ENCODE assay signal across 15 mouse cellular contexts in the genomic region with DNA sequence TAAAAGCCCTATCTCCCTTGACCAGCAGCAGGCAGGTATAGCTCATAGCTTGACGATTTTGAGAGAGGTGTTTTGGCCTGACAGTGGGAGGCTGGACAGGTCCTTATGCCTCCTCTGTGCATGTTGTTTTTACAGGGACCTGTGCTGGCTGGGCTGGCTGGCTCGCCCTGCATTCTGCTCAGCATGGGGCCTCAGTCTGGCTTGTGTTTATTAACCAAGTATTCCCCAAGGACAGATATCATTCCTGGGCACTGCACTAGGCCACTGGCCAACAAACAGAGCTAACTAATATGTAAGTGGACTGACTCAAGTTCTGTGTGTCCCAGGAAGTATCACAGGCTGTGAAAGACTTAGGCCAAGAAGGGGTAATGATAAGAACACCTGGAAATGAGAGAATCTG. TPM values are rescaled to one million over a fixed set of nuclear protein-coding genes. Genes with fewer than 3 reads are reported as not detected.
DNase-seq lines count a peak whose midpoint lies in the region; ATAC-seq lines count a peak whose summit lies in the region.
"Had no signal": no experiment of that assay in that cellular context is flagged by ENCODE, and none has a peak within 500 bp of the region (broad histone marks: within the 10 kb centered on the region; RNA-seq: fewer than 3 reads in every experiment).

No protein-coding gene starts in this region.

- no peak for DNase-seq in heart, embryonic 10.5 days (ENCODE audit: low spot score)
- DNase-seq in NIH3T3 (ENCODE audit: low read depth): peak; percentile 91
- DNase-seq in adrenal gland, postnatal 25 days: peak; percentile 54
- DNase-seq in liver: no peak
- DNase-seq in spleen, adult 18-20 months: no peak
- no peak for DNase-seq in lung, postnatal 4 days
- DNase-seq: cerebellum, adult 18-20 months; lung, embryonic 14.5 days; right cerebral cortex, postnatal 4 days had no signal

- H3K9me3 ChIP-seq in heart, embryonic 15.5 days (replicated peaks): no peaks in the 10 kb centered on the region
- H3K9me3 ChIP-seq in heart, embryonic 10.5 days: no peaks in the 10 kb centered on the region
- no peaks in the 10 kb centered on the region for H3K9me3 ChIP-seq in kidney, embryonic 15.5 days (replicated peaks)
- H3K9me3 ChIP-seq: limb, embryonic 15.5 days had no signal

- no peak overlapping the region for H3K4me3 ChIP-seq in heart, embryonic 15.5 days
- no peak overlapping the region for H3K4me3 ChIP-seq in heart, embryonic 10.5 days
- H3K4me3 ChIP-seq in kidney, embryonic 15.5 days (replicated peaks): no peak overlapping the region
- H3K4me3 ChIP-seq: erythroblast, embryonic 14.5 days; limb, embryonic 15.5 days had no signal

- no peak overlapping the region for H3K9ac ChIP-seq in heart, embryonic 15.5 days
- no peak overlapping the region for H3K9ac ChIP-seq in kidney, embryonic 15.5 days
- H3K9ac ChIP-seq: limb, embryonic 15.5 days; lung, embryonic 14.5 days had no signal

- no peak overlapping the region for H3K4me2 ChIP-seq in heart, embryonic 15.5 days
- H3K4me2 ChIP-seq in kidney, embryonic 15.5 days: no peak overlapping the region
- H3K4me2 ChIP-seq: limb, embryonic 15.5 days; lung, embryonic 14.5 days had no signal

- peak overlapping the region; percentile 75 for H3K27ac ChIP-seq in heart, embryonic 15.5 days
- H3K27ac ChIP-seq in heart, embryonic 10.5 days: no peak overlapping the region
- peak overlapping the region; percentile 56; the same call in 1 of the 2 replicates for H3K27ac ChIP-seq in kidney, embryonic 15.5 days

- ATAC-seq in heart, embryonic 15.5 days (replicated peaks; ENCODE audit: insufficient number of reproducible peaks, insufficient read depth, low FRiP score, low read depth): no peak; the same call in 1 of the 2 replicates
- ATAC-seq in kidney, embryonic 15.5 days (replicated peaks; ENCODE audit: low FRiP score): no peak

- 26% methylated on average over 2 of the region's 2 CpGs for WGBS in heart, embryonic 15.5 days
- WGBS in heart, embryonic 10.5 days: 32% methylated on average over 2 of the region's 2 CpGs
- whole genome bisulfite sequencing in kidney, embryonic 15.5 days: 34% methylated on average over 2 of the region's 2 CpGs

- peaks cover 26% of the 10 kb centered on the region for H3K27me3 ChIP-seq in heart, embryonic 15.5 days
- peaks cover 69% of the 10 kb centered on the region for H3K27me3 ChIP-seq in heart, embryonic 10.5 days (ENCODE audit: insufficient read depth, poor library complexity, severe bottlenecking)
- H3K27me3 ChIP-seq in kidney, embryonic 15.5 days: peaks cover 42% of the 10 kb centered on the region

- H3K4me1 ChIP-seq in heart, embryonic 15.5 days (replicated peaks): peaks cover 45% of the 10 kb centered on the region
- peaks cover 44% of the 10 kb centered on the region for H3K4me1 ChIP-seq in heart, embryonic 10.5 days
- H3K4me1 ChIP-seq in kidney, embryonic 15.5 days: 0 out of 2 replicates have a peak, but pooled peaks cover 4% of the 10 kb centered on the region

- H3K36me3 ChIP-seq in heart, embryonic 15.5 days: no peaks in the 10 kb centered on the region
- H3K36me3 ChIP-seq in heart, embryonic 10.5 days: no peaks in the 10 kb centered on the region
- no peaks in the 10 kb centered on the region for H3K36me3 ChIP-seq in kidney, embryonic 15.5 days
- H3K36me3 ChIP-seq: limb, embryonic 15.5 days had no signal

RNA-seq across cellular contexts. Expression of gene Pak6, which starts 6.7 kb away (rescaled TPM):
- 10.1 and 11.0 TPM in 2 replicates for polyA plus RNA-seq in heart, embryonic 15.5 days (2015; fragmentation: Nextera tagmentation; extraction: Ambion mirVana)
- 1.7 and 4.1 TPM in 2 replicates for polyA plus RNA-seq in heart, embryonic 10.5 days (2016; fragmentation: Nextera tagmentation; extraction: Ambion mirVana)
- total RNA-seq in adrenal gland, postnatal 25 days (2021): 22.6 and 23.1 TPM in 2 replicates
- 0.84 and 1.3 TPM in 2 replicates for polyA plus RNA-seq in kidney, embryonic 15.5 days (2015; fragmentation: Nextera tagmentation; extraction: Ambion mirVana)
- total RNA-seq: hematopoietic stem cell, adult 5-6 weeks had no signal

RNA-seq across cellular contexts. Expression of gene Ankrd63, which starts 34.0 kb away (rescaled TPM):
- polyA plus RNA-seq in heart, embryonic 15.5 days (2015; fragmentation: Nextera tagmentation; extraction: Ambion mirVana): 2.7 and 3.6 TPM in 2 replicates
- polyA plus RNA-seq in heart, embryonic 10.5 days (2016; fragmentation: Nextera tagmentation; extraction: Ambion mirVana): 0.16 and 0.63 TPM in 2 replicates
- total RNA-seq in adrenal gland, postnatal 25 days (2021): 0.27 and 0.67 TPM in 2 replicates
- polyA plus RNA-seq in kidney, embryonic 15.5 days (2015; fragmentation: Nextera tagmentation; extraction: Ambion mirVana): 0.28 and 0.39 TPM in 2 replicates
- polyA plus RNA-seq: erythroblast, embryonic 14.5 days; lung, embryonic 14.5 days; stomach, embryonic 14.5 days had no signal

RNA-seq across cellular contexts. Expression of gene Plcb2, which starts 58.5 kb away (rescaled TPM):
- polyA plus RNA-seq in heart, embryonic 15.5 days (2015; fragmentation: Nextera tagmentation; extraction: Ambion mirVana): 3.2 and 3.8 TPM in 2 replicates
- 1.4 and 1.6 TPM in 2 replicates for polyA plus RNA-seq in heart, embryonic 10.5 days (2016; fragmentation: Nextera tagmentation; extraction: Ambion mirVana)
- total RNA-seq in adrenal gland, postnatal 25 days (2021): 0.76 and 2.1 TPM in 2 replicates
- 1.5 and 1.9 TPM in 2 replicates for polyA plus RNA-seq in kidney, embryonic 15.5 days (2015; fragmentation: Nextera tagmentation; extraction: Ambion mirVana)

Comparison
In these comparisons a context has a peak if more than half of its experiments do, and no peak if none do; other contexts are left out.
1. DNase-seq: peak in NIH3T3 (single experiment) and adrenal gland, postnatal 25 days (single experiment); none in heart, embryonic 10.5 days (single experiment), liver (single experiment), spleen, adult 18-20 months (0 of 2) and lung, postnatal 4 days (0 of 2).